Mouse (Mus musculus): Measurements from ENCODE around the gene Iba57. TPM values are rescaled to one million over a fixed set of nuclear protein-coding genes. Genes with fewer than 3 reads are reported as not detected.
A peak's percentile ranks its signal among the peaks of the same experiment; 100 is the strongest.

Gene Iba57
- polyA plus RNA-seq, 1 experiment from 2014 or later = 4.9 TPM

GRCm38 (mm10) chr11:59170549-59170948, 7.0 kb upstream of the Iba57 start:
- Histone ChIP-seq H3K4me3 (ENCODE audit: control insufficient read depth in 1 of 2, insufficient read depth in 1 of 2, low read depth in 1 of 2, low read length in 2 of 2) (no peak overlapping the region), H3K9me3 (ENCODE audit: control insufficient read depth, low read length) (no peaks in the 10 kb centered on the region), H3K27me3 (ENCODE audit: control insufficient read depth, insufficient read depth, low read length) (peaks cover 22% of the 10 kb centered on the region), H3K9ac (ENCODE audit: low read length) (no peak overlapping the region), H3K36me3 (ENCODE audit: control insufficient read depth, insufficient read depth, low read length) (no peaks in the 10 kb centered on the region), H3K4me1 (ENCODE audit: control insufficient read depth in 2 of 2, insufficient read depth in 2 of 2, low read length in 2 of 2) (peaks cover 5 to 16% of the 10 kb centered on the region in 2 experiments; a peak in 3 of 4 replicates), H3K4me2 (ENCODE audit: low read length) (no peak overlapping the region), H3K27ac (replicated peaks in 1 of 2; ENCODE audit: control insufficient read depth in 1 of 2, insufficient read depth in 1 of 2, low read depth in 2 of 2, low read length in 2 of 2) (no peak overlapping the region)
- 75% methylated on average over 4 of the region's 4 CpGs for WGBS
- ATAC-seq (ENCODE audit: insufficient number of reproducible peaks, insufficient read depth, low FRiP score, low read depth) = no peak

GRCm38 (mm10) chr11:59169807-59170206, 6.3 kb upstream of the Iba57 start:
- Histone ChIP-seq H3K27me3 (ENCODE audit: control insufficient read depth, insufficient read depth, low read length) (peaks cover 15% of the 10 kb centered on the region), H3K4me2 (ENCODE audit: low read length) (no peak overlapping the region), H3K4me1 (ENCODE audit: control insufficient read depth in 2 of 2, insufficient read depth in 2 of 2, low read length in 2 of 2) (peaks cover 5 to 16% of the 10 kb centered on the region in 2 experiments; a peak in 3 of 4 replicates), H3K4me3 (ENCODE audit: control insufficient read depth in 1 of 2, insufficient read depth in 1 of 2, low read depth in 1 of 2, low read length in 2 of 2) (no peak overlapping the region), H3K27ac (replicated peaks in 1 of 2; ENCODE audit: control insufficient read depth in 1 of 2, insufficient read depth in 1 of 2, low read depth in 2 of 2, low read length in 2 of 2) (no peak overlapping the region), H3K9ac (ENCODE audit: low read length) (no peak overlapping the region), H3K36me3 (ENCODE audit: control insufficient read depth, insufficient read depth, low read length) (no peaks in the 10 kb centered on the region), H3K9me3 (ENCODE audit: control insufficient read depth, low read length) (no peaks in the 10 kb centered on the region)
- WGBS = 47% methylated on average over 3 of the region's 3 CpGs
- no peak for ATAC-seq (ENCODE audit: insufficient number of reproducible peaks, insufficient read depth, low FRiP score, low read depth)

- peaks cover 12 to 38% of the 10 kb centered on the region in 2 experiments for H3K4me1 ChIP-seq (ENCODE audit: control insufficient read depth in 2 of 2, insufficient read depth in 2 of 2, low read length in 2 of 2)
- WGBS = 36% methylated on average over 2 of the region's 2 CpGs
Measured at GRCm38 (mm10) chr11:59165616-59166241, 2.2 kb upstream of the Iba57 start.

GRCm38 (mm10) chr11:59164384-59164783, 845 bp upstream of the Iba57 start:
- 43% methylated on average over 9 of the region's 9 CpGs for WGBS

More at GRCm38 (mm10) chr11:59165616-59166241, 2.2 kb upstream of the Iba57 start:
- no peak overlapping the region for H3K9ac ChIP-seq (ENCODE audit: low read length)
- H3K4me2 ChIP-seq (ENCODE audit: low read length) = no peak overlapping the region
- H3K27me3 ChIP-seq (ENCODE audit: control insufficient read depth, insufficient read depth, low read length) = no peaks in the 10 kb centered on the region
- no peak overlapping the region for H3K4me3 ChIP-seq (ENCODE audit: control insufficient read depth in 1 of 2, insufficient read depth in 1 of 2, low read depth in 1 of 2, low read length in 2 of 2)
- no peaks in the 10 kb centered on the region for H3K36me3 ChIP-seq (ENCODE audit: control insufficient read depth, insufficient read depth, low read length)
- H3K9me3 ChIP-seq (ENCODE audit: control insufficient read depth, low read length) = no peaks in the 10 kb centered on the region
- peak overlapping the region in 1 of 2 experiments; percentile 43; a peak in 2 of 4 replicates for H3K27ac ChIP-seq (replicated peaks in 1 of 2; ENCODE audit: control insufficient read depth in 1 of 2, insufficient read depth in 1 of 2, low read depth in 2 of 2, low read length in 2 of 2)
- ATAC-seq (ENCODE audit: insufficient number of reproducible peaks, insufficient read depth, low FRiP score, low read depth) = no peak

GRCm38 (mm10) chr11:59162443-59163254, 890 bp downstream of the Iba57 start:
- peak overlapping the region; percentile 29 to 70 for H3K4me3 ChIP-seq (ENCODE audit: control insufficient read depth in 1 of 2, insufficient read depth in 1 of 2, low read depth in 1 of 2, low read length in 2 of 2)
- no peak for ATAC-seq (ENCODE audit: insufficient number of reproducible peaks, insufficient read depth, low FRiP score, low read depth)
- 60% methylated on average over 9 of the region's 9 CpGs for WGBS
- H3K36me3 ChIP-seq (ENCODE audit: control insufficient read depth, insufficient read depth, low read length) = peaks cover 15% of the 10 kb centered on the region
- H3K9ac ChIP-seq (ENCODE audit: low read length) = peak overlapping the region; percentile 75
- H3K4me1 ChIP-seq (ENCODE audit: control insufficient read depth in 2 of 2, insufficient read depth in 2 of 2, low read length in 2 of 2) = peaks cover 7 to 30% of the 10 kb centered on the region in 2 experiments; a peak in 3 of 4 replicates
- H3K27me3 ChIP-seq (ENCODE audit: control insufficient read depth, insufficient read depth, low read length) = no peaks in the 10 kb centered on the region
- H3K27ac ChIP-seq (replicated peaks in 1 of 2; ENCODE audit: control insufficient read depth in 1 of 2, insufficient read depth in 1 of 2, low read depth in 2 of 2, low read length in 2 of 2) = peak overlapping the region; percentile 74 to 99
- peak overlapping the region; percentile 86 for H3K4me2 ChIP-seq (ENCODE audit: low read length)
- H3K9me3 ChIP-seq (ENCODE audit: control insufficient read depth, low read length) = no peaks in the 10 kb centered on the region

More at GRCm38 (mm10) chr11:59164384-59164783, 845 bp upstream of the Iba57 start:
- Histone ChIP-seq H3K9ac (ENCODE audit: low read length) (peak overlapping the region; percentile 87; the same call in 1 of the 2 replicates), H3K9me3 (ENCODE audit: control insufficient read depth, low read length) (no peaks in the 10 kb centered on the region), H3K4me3 (ENCODE audit: control insufficient read depth in 1 of 2, insufficient read depth in 1 of 2, low read depth in 1 of 2, low read length in 2 of 2) (peak overlapping the region in 1 of 2 experiments; percentile 70; a peak in 1 of 4 replicates), H3K27me3 (ENCODE audit: control insufficient read depth, insufficient read depth, low read length) (no peaks in the 10 kb centered on the region), H3K27ac (replicated peaks in 1 of 2; ENCODE audit: control insufficient read depth in 1 of 2, insufficient read depth in 1 of 2, low read depth in 2 of 2, low read length in 2 of 2) (peak overlapping the region; percentile 98 to 99; a peak in 3 of 4 replicates), H3K4me1 (ENCODE audit: control insufficient read depth in 2 of 2, insufficient read depth in 2 of 2, low read length in 2 of 2) (peaks cover 7 to 30% of the 10 kb centered on the region in 2 experiments; a peak in 3 of 4 replicates), H3K4me2 (ENCODE audit: low read length) (peak overlapping the region; percentile 86), H3K36me3 (ENCODE audit: control insufficient read depth, insufficient read depth, low read length) (no peaks in the 10 kb centered on the region; the same call in 1 of the 2 replicates)
- no peak for ATAC-seq (ENCODE audit: insufficient number of reproducible peaks, insufficient read depth, low FRiP score, low read depth)

- peak overlapping the region; percentile 24 to 48; a peak in 2 of 4 replicates for H3K27ac ChIP-seq (replicated peaks in 1 of 2; ENCODE audit: control insufficient read depth in 1 of 2, insufficient read depth in 1 of 2, low read depth in 2 of 2, low read length in 2 of 2)
- no peak for ATAC-seq (ENCODE audit: insufficient number of reproducible peaks, insufficient read depth, low FRiP score, low read depth)
- no peak overlapping the region for H3K9ac ChIP-seq (ENCODE audit: low read length)
- no peaks in the 10 kb centered on the region for H3K27me3 ChIP-seq (ENCODE audit: control insufficient read depth, insufficient read depth, low read length)
- peaks cover 23% of the 10 kb centered on the region for H3K36me3 ChIP-seq (ENCODE audit: control insufficient read depth, insufficient read depth, low read length)
- no peak overlapping the region for H3K4me2 ChIP-seq (ENCODE audit: low read length)
- H3K4me1 ChIP-seq (ENCODE audit: control insufficient read depth in 2 of 2, insufficient read depth in 2 of 2, low read length in 2 of 2) = peaks cover 7 to 27% of the 10 kb centered on the region in 2 experiments; a peak in 3 of 4 replicates
- no peak overlapping the region for H3K4me3 ChIP-seq (ENCODE audit: control insufficient read depth in 1 of 2, insufficient read depth in 1 of 2, low read depth in 1 of 2, low read length in 2 of 2)
- WGBS = 37% methylated on average over 5 of the region's 5 CpGs
- no peaks in the 10 kb centered on the region for H3K9me3 ChIP-seq (ENCODE audit: control insufficient read depth, low read length)
Measured at GRCm38 (mm10) chr11:59161398-59161797, 2.1 kb downstream of the Iba57 start.

- no peak for ATAC-seq (ENCODE audit: insufficient number of reproducible peaks, insufficient read depth, low FRiP score, low read depth)
- Histone ChIP-seq H3K9me3 (ENCODE audit: control insufficient read depth, low read length) (no peaks in the 10 kb centered on the region), H3K9ac (ENCODE audit: low read length) (no peak overlapping the region), H3K4me1 (ENCODE audit: control insufficient read depth in 2 of 2, insufficient read depth in 2 of 2, low read length in 2 of 2) (peaks cover 10 to 24% of the 10 kb centered on the region in 2 experiments; a peak in 3 of 4 replicates), H3K4me3 (ENCODE audit: control insufficient read depth in 1 of 2, insufficient read depth in 1 of 2, low read depth in 1 of 2, low read length in 2 of 2) (no peak overlapping the region), H3K27me3 (ENCODE audit: control insufficient read depth, insufficient read depth, low read length) (no peaks in the 10 kb centered on the region), H3K4me2 (ENCODE audit: low read length) (no peak overlapping the region), H3K27ac (replicated peaks in 1 of 2; ENCODE audit: control insufficient read depth in 1 of 2, insufficient read depth in 1 of 2, low read depth in 2 of 2, low read length in 2 of 2) (no peak overlapping the region), H3K36me3 (ENCODE audit: control insufficient read depth, insufficient read depth, low read length) (peaks cover 23% of the 10 kb centered on the region)
- 83% methylated on average over 4 of the region's 4 CpGs for WGBS
Measured at GRCm38 (mm10) chr11:59159558-59159957, 4.0 kb downstream of the Iba57 start.

Data from heart, embryonic 14.5 days (tissue).